Mouse (Mus musculus) midbrain, embryonic 13.5 days (tissue): ENCODE measurements around the gene Mier1. TPM values are rescaled to one million over a fixed set of nuclear protein-coding genes. Genes with fewer than 3 reads are reported as not detected.

Experiments used
- ATAC-seq: fragments of 200-750 bp; cut with Nextera tagmentation; 2 replicates; pipeline ENCODE4 v1.8.0; 2017; ENCODE audit warnings: mild to moderate bottlenecking, moderate TSS enrichment, moderate library complexity
- H3K27ac ChIP-seq: fragments of 300-500 bp; sonication (generic); 2 replicates; pipeline ENCODE4 v1.5.1; 2015; ENCODE audit warnings: inconsistent platforms, mild to moderate bottlenecking, moderate library complexity
- H3K27me3 ChIP-seq: fragments of 300-500 bp; sonication (generic); 2 replicates; pipeline ENCODE4 v1.6.1; 2015; ENCODE audit warnings: mild to moderate bottlenecking, inconsistent platforms
- H3K36me3 ChIP-seq: fragments of 300-500 bp; sonication (generic); 2 replicates; pipeline ENCODE4 v1.6.1; 2015; ENCODE audit warnings: mild to moderate bottlenecking, inconsistent platforms
- H3K4me1 ChIP-seq: fragments of 300-500 bp; sonication (generic); replicated peaks from 2 replicates; pipeline ENCODE4 v1.6.1; 2015; ENCODE audit warnings: inconsistent platforms
- H3K4me2 ChIP-seq: fragments of 300-500 bp; sonication (generic); replicated peaks from 2 replicates; pipeline ENCODE4 v1.6.1; 2015; ENCODE audit warnings: moderate library complexity, mild to moderate bottlenecking, inconsistent platforms
- H3K4me3 ChIP-seq: fragments of 300-500 bp; sonication (generic); replicated peaks from 2 replicates; pipeline ENCODE4 v1.5.1; 2015; ENCODE audit warnings: mild to moderate bottlenecking, inconsistent platforms
- H3K9ac ChIP-seq: fragments of 300-500 bp; sonication (generic); replicated peaks from 2 replicates; pipeline ENCODE4 v1.6.1; 2015; ENCODE audit warnings: mild to moderate bottlenecking, inconsistent platforms
- H3K9me3 ChIP-seq: fragments of 300-500 bp; sonication (generic); 2 replicates; pipeline ENCODE4 v1.6.1; 2016; ENCODE audit warnings: mild to moderate bottlenecking, inconsistent platforms
- WGBS: fragments of 180-500 bp; shearing (Covaris S2); methylation state at CpG from one replicate; pipeline ENCODE4 v1.1.7; 2015; 5-methylcytosine and 5-hydroxymethylcytosine counted together
- polyA plus RNA-seq: library from polyadenylated mRNA; unstranded; fragments of >200 nt; fragmentation: Nextera tagmentation; extraction: Ambion mirVana; gene quantifications from 2 replicates; pipeline ENCODE4 v1.2.1, GENCODE M21; 2015

The Mier1 gene
- polyA plus RNA-seq, 1 experiment from 2014 or later: 34.6 TPM

- WGBS: 88% methylated on average over 3 of the region's 3 CpGs
- Histone ChIP-seq H3K4me1 (no peaks in the 10 kb centered on the region), H3K4me3 (no peak overlapping the region), H3K36me3 (peaks cover 27% of the 10 kb centered on the region), H3K9me3 (no peaks in the 10 kb centered on the region), H3K27me3 (no peaks in the 10 kb centered on the region), H3K27ac (no peak overlapping the region), H3K9ac (no peak overlapping the region), H3K4me2 (no peak overlapping the region)
- no peak for ATAC-seq
Measured at GRCm38 (mm10) chr4:103171256-103171655, 57.1 kb downstream of the Mier1 start.

GRCm38 (mm10) chr4:103173507-103173906, 59.3 kb downstream of the Mier1 start:
- Histone ChIP-seq H3K4me3 (no peak overlapping the region), H3K27ac (no peak overlapping the region), H3K36me3 (peaks cover 39% of the 10 kb centered on the region), H3K27me3 (no peaks in the 10 kb centered on the region), H3K9me3 (no peaks in the 10 kb centered on the region), H3K4me1 (no peaks in the 10 kb centered on the region), H3K9ac (no peak overlapping the region), H3K4me2 (no peak overlapping the region)
- WGBS: 81% methylated on average over 6 of the region's 6 CpGs
- no peak for ATAC-seq

- 90% methylated on average over 7 of the region's 7 CpGs for WGBS
- peaks cover 39% of the 10 kb centered on the region for H3K36me3 ChIP-seq
Measured at GRCm38 (mm10) chr4:103174001-103174400, 59.8 kb downstream of the Mier1 start.

GRCm38 (mm10) chr4:103177681-103178080, 63.5 kb downstream of the Mier1 start:
- WGBS: 83% methylated on average over 1 of the region's 1 CpGs
- ATAC-seq: no peak
- Histone ChIP-seq H3K4me2 (no peak overlapping the region), H3K9me3 (no peaks in the 10 kb centered on the region), H3K9ac (no peak overlapping the region), H3K4me3 (no peak overlapping the region), H3K4me1 (peaks cover 4% of the 10 kb centered on the region; the same call in 1 of the 2 replicates), H3K36me3 (peaks cover 32% of the 10 kb centered on the region), H3K27me3 (no peaks in the 10 kb centered on the region), H3K27ac (no peak overlapping the region)

More at GRCm38 (mm10) chr4:103174001-103174400, 59.8 kb downstream of the Mier1 start:
- no peaks in the 10 kb centered on the region for H3K4me1 ChIP-seq
- H3K27ac ChIP-seq: no peak overlapping the region
- H3K4me2 ChIP-seq: no peak overlapping the region
- ATAC-seq: no peak
- no peak overlapping the region for H3K4me3 ChIP-seq
- no peaks in the 10 kb centered on the region for H3K9me3 ChIP-seq
- no peak overlapping the region for H3K9ac ChIP-seq
- no peaks in the 10 kb centered on the region for H3K27me3 ChIP-seq

GRCm38 (mm10) chr4:103178635-103179318, 64.6 kb downstream of the Mier1 start:
- peaks cover 4% of the 10 kb centered on the region; the same call in 1 of the 2 replicates for H3K4me1 ChIP-seq
- no peaks in the 10 kb centered on the region for H3K27me3 ChIP-seq
- H3K4me2 ChIP-seq: no peak overlapping the region
- no peak overlapping the region for H3K4me3 ChIP-seq
- peaks cover 39% of the 10 kb centered on the region for H3K36me3 ChIP-seq
- no peak for ATAC-seq
- 88% methylated on average over 7 of the region's 7 CpGs for WGBS
- H3K9me3 ChIP-seq: no peaks in the 10 kb centered on the region
- H3K27ac ChIP-seq: no peak overlapping the region
- no peak overlapping the region for H3K9ac ChIP-seq

- H3K4me3 ChIP-seq: no peak overlapping the region
- 57% methylated on average over 3 of the region's 3 CpGs for WGBS
- H3K9me3 ChIP-seq: no peaks in the 10 kb centered on the region
- no peaks in the 10 kb centered on the region for H3K27me3 ChIP-seq
- no peak overlapping the region for H3K9ac ChIP-seq
- H3K36me3 ChIP-seq: peaks cover 39% of the 10 kb centered on the region
- no peak for ATAC-seq
- H3K4me1 ChIP-seq: peaks cover 4% of the 10 kb centered on the region; the same call in 1 of the 2 replicates
- H3K27ac ChIP-seq: no peak overlapping the region
- H3K4me2 ChIP-seq: no peak overlapping the region
Measured at GRCm38 (mm10) chr4:103179581-103179980, 65.4 kb downstream of the Mier1 start.

- no peak overlapping the region for H3K4me3 ChIP-seq
- no peak overlapping the region for H3K9ac ChIP-seq
- no peaks in the 10 kb centered on the region for H3K27me3 ChIP-seq
- WGBS: 74% methylated on average over 8 of the region's 8 CpGs
- peaks cover 42% of the 10 kb centered on the region for H3K36me3 ChIP-seq
- H3K27ac ChIP-seq: no peak overlapping the region
- H3K9me3 ChIP-seq: no peaks in the 10 kb centered on the region
- peaks cover 4% of the 10 kb centered on the region; the same call in 1 of the 2 replicates for H3K4me1 ChIP-seq
- no peak overlapping the region for H3K4me2 ChIP-seq
- no peak for ATAC-seq
Measured at GRCm38 (mm10) chr4:103180300-103180888, 66.2 kb downstream of the Mier1 start.

GRCm38 (mm10) chr4:103188786-103189640, 74.8 kb downstream of the Mier1 start:
- H3K27me3 ChIP-seq: no peaks in the 10 kb centered on the region
- 92% methylated on average over 8 of the region's 8 CpGs for WGBS
- H3K4me2 ChIP-seq: no peak overlapping the region
- H3K4me3 ChIP-seq: no peak overlapping the region
- no peaks in the 10 kb centered on the region for H3K9me3 ChIP-seq
- H3K9ac ChIP-seq: no peak overlapping the region
- H3K27ac ChIP-seq: no peak overlapping the region
- no peak for ATAC-seq
- H3K4me1 ChIP-seq: no peaks in the 10 kb centered on the region
- peaks cover 51% of the 10 kb centered on the region for H3K36me3 ChIP-seq

- 94% methylated on average over 2 of the region's 2 CpGs for WGBS
- no peaks in the 10 kb centered on the region for H3K27me3 ChIP-seq
- H3K4me3 ChIP-seq: no peak overlapping the region
- no peak overlapping the region for H3K4me2 ChIP-seq
- no peak overlapping the region for H3K9ac ChIP-seq
- H3K27ac ChIP-seq: no peak overlapping the region
- peaks cover 54% of the 10 kb centered on the region for H3K36me3 ChIP-seq
- no peaks in the 10 kb centered on the region for H3K4me1 ChIP-seq
- ATAC-seq: no peak
- no peaks in the 10 kb centered on the region for H3K9me3 ChIP-seq
Measured at GRCm38 (mm10) chr4:103192421-103192820, 78.2 kb downstream of the Mier1 start.

GRCm38 (mm10) chr4:103197401-103197800, 83.2 kb downstream of the Mier1 start:
- no peak overlapping the region for H3K9ac ChIP-seq
- no peaks in the 10 kb centered on the region for H3K9me3 ChIP-seq
- ATAC-seq: no peak
- no peak overlapping the region for H3K27ac ChIP-seq
- H3K36me3 ChIP-seq: peaks cover 42% of the 10 kb centered on the region
- WGBS: 92% methylated on average over 8 of the region's 8 CpGs
- H3K4me2 ChIP-seq: no peak overlapping the region
- no peaks in the 10 kb centered on the region for H3K27me3 ChIP-seq
- H3K4me1 ChIP-seq: no peaks in the 10 kb centered on the region
- no peak overlapping the region for H3K4me3 ChIP-seq

- Histone ChIP-seq H3K4me3 (no peak overlapping the region), H3K27me3 (no peaks in the 10 kb centered on the region), H3K27ac (no peak overlapping the region), H3K36me3 (peaks cover 39% of the 10 kb centered on the region), H3K4me2 (no peak overlapping the region), H3K9me3 (no peaks in the 10 kb centered on the region), H3K9ac (no peak overlapping the region), H3K4me1 (no peaks in the 10 kb centered on the region)
- 37% methylated on average over 4 of the region's 4 CpGs for WGBS
- ATAC-seq: no peak
Measured at GRCm38 (mm10) chr4:103199086-103199485, 84.9 kb downstream of the Mier1 start.

- no peak overlapping the region for H3K27ac ChIP-seq
- no peak overlapping the region for H3K4me3 ChIP-seq
- no peaks in the 10 kb centered on the region for H3K4me1 ChIP-seq
- no peak overlapping the region for H3K9ac ChIP-seq
- 93% methylated on average over 1 of the region's 1 CpGs for WGBS
- ATAC-seq: no peak
- no peak overlapping the region for H3K4me2 ChIP-seq
- no peaks in the 10 kb centered on the region for H3K27me3 ChIP-seq
- H3K9me3 ChIP-seq: no peaks in the 10 kb centered on the region
- H3K36me3 ChIP-seq: peaks cover 45% of the 10 kb centered on the region
Measured at GRCm38 (mm10) chr4:103200046-103200445, 85.9 kb downstream of the Mier1 start.
